12 mouse cellular contexts compared by ENCODE assay signal in the genomic region with DNA sequence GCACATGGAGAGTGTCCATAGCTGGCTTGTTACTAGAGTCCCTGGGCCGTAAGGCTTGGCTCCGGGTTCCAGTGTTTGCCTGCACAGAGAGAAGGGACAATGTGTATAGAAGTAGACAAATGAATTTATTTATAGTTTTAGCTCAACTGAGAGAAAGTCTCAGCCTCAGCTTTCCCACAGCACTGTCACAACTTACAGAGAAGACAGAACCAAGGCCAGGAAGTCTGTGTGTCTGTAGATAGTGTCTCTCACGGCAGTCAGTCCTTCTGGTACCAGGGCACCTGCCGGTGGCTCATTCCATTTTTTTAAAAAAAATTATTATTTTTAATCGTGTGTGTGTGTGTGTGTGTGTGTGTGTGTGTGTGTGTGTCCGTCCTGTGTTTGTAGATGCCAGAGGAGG. TPM values are rescaled to one million over a fixed set of nuclear protein-coding genes. Genes with fewer than 3 reads are reported as not detected.
DNase-seq lines count a peak whose midpoint lies in the region; ATAC-seq and TF ChIP-seq lines count a peak whose summit lies in the region.
"Had no signal": no experiment of that assay in that cellular context is flagged by ENCODE, and none has a peak within 500 bp of the region (broad histone marks: within the 10 kb centered on the region; RNA-seq: fewer than 3 reads in every experiment).

No protein-coding gene starts in this region.

- no peaks in the 10 kb centered on the region for H3K27me3 ChIP-seq in heart, embryonic 10.5 days (ENCODE audit: insufficient read depth, poor library complexity, severe bottlenecking)
- no peaks in the 10 kb centered on the region for H3K27me3 ChIP-seq in liver, adult 2 months (ENCODE audit: control insufficient read depth, insufficient read depth, low read length)
- no peaks in the 10 kb centered on the region for H3K27me3 ChIP-seq in CH12.LX (replicated peaks)
- no peaks in the 10 kb centered on the region for H3K27me3 ChIP-seq in liver, embryonic 14.5 days (ENCODE audit: control insufficient read depth, insufficient read depth, low read length)
- H3K27me3 ChIP-seq: embryonic facial prominence, embryonic 12.5 days; neural tube, embryonic 12.5 days had no signal

- no peak overlapping the region for H3K4me3 ChIP-seq in heart, embryonic 10.5 days
- H3K4me3 ChIP-seq in liver, adult 2 months (ENCODE audit: insufficient read depth, low read depth, low read length) = no peak overlapping the region; the same call in 1 of the 2 replicates
- peak overlapping the region in 2 of 3 experiments; percentile 61 to 94 for H3K4me3 ChIP-seq in CH12.LX (replicated peaks in 1 of 3; ENCODE audit: low read depth in 2 of 3, low read length in 2 of 3, poor library complexity in 1 of 3)
- peak overlapping the region in 1 of 2 experiments; percentile 67; a peak in 1 of 4 replicates for H3K4me3 ChIP-seq in liver, embryonic 14.5 days (ENCODE audit: insufficient read depth in 1 of 2, low read depth in 2 of 2, low read length in 2 of 2)

- peak overlapping the region; percentile 41 for H3K4me2 ChIP-seq in CH12.LX (ENCODE audit: insufficient read depth, low read depth, poor library complexity, severe bottlenecking)
- peak overlapping the region; percentile 67 for H3K4me2 ChIP-seq in liver, embryonic 14.5 days (ENCODE audit: low read depth)

- TF ChIP-seq CTCF in liver, adult 2 months (IDR thresholded peaks at IDR 0.05; ENCODE audit: low read depth, low read length) = no peak
- no peak for TF ChIP-seq CTCF in CH12.LX (conservative IDR thresholded peaks at IDR 0.05 in 1 of 2, IDR thresholded peaks at IDR 0.05 in 1 of 2; ENCODE audit: low read depth in 2 of 2, low read length in 2 of 2)
- no peak for TF ChIP-seq CTCF in liver, embryonic 14.5 days (IDR thresholded peaks at IDR 0.05; ENCODE audit: low read depth)

- no peak for TF ChIP-seq RAD21 in CH12.LX (IDR thresholded peaks at IDR 0.05; ENCODE audit: low read depth, low read length)

- peaks cover 4% of the 10 kb centered on the region; the same call in 1 of the 2 replicates for H3K79me2 ChIP-seq in liver, adult 2 months (ENCODE audit: control insufficient read depth, insufficient read depth, low read length)
- H3K79me2 ChIP-seq in CH12.LX (replicated peaks; ENCODE audit: control insufficient read depth, extremely low read depth, insufficient read depth, poor library complexity, severe bottlenecking) = no peaks in the 10 kb centered on the region

- DNase-seq in heart, embryonic 10.5 days (ENCODE audit: low spot score) = no peak
- no peak for DNase-seq in heart, postnatal 10 days
- no peak for DNase-seq in liver, adult 2 months (ENCODE audit: extremely low read depth, low read depth, low spot score)
- DNase-seq in liver (no peak), CH12.LX (ENCODE audit: extremely low read depth) (no peak)
- DNase-seq in liver, embryonic 14.5 days (ENCODE audit: low read depth in 3 of 3, low spot score in 3 of 3) = no peak
- DNase-seq in embryo, embryonic 10 days (ENCODE audit: low spot score) = no peak
- no peak for DNase-seq in adrenal gland, adult (ENCODE audit: inconsistent age in 2 of 2, low spot score in 1 of 2)

- TF ChIP-seq POLR2A in liver, adult 2 months (IDR thresholded peaks at IDR 0.05; ENCODE audit: extremely low read depth, insufficient read depth, low read length) = no peak
- TF ChIP-seq POLR2A in CH12.LX (IDR thresholded peaks at IDR 0.05; ENCODE audit: low read depth, low read length) = no peak

- H3K9ac ChIP-seq in liver, adult 2 months (ENCODE audit: low read depth, low read length) = no peak overlapping the region
- no peak overlapping the region for H3K9ac ChIP-seq in CH12.LX (ENCODE audit: insufficient read depth, low read depth)
- H3K9ac ChIP-seq in liver, embryonic 14.5 days (replicated peaks) = no peak overlapping the region
- H3K9ac ChIP-seq: embryonic facial prominence, embryonic 12.5 days had no signal

- ATAC-seq in liver, embryonic 14.5 days (ENCODE audit: insufficient read depth) = no peak

- WGBS in heart, embryonic 10.5 days = 70% methylated on average over 6 of the region's 6 CpGs
- 62% methylated on average over 6 of the region's 6 CpGs for WGBS in liver, adult 2 months
- 23% methylated on average over 6 of the region's 6 CpGs for WGBS in liver, embryonic 14.5 days (ENCODE audit: insufficient replicate concordance)

- in situ Hi-C loops in CH12.LX (cut with MboI; ENCODE audit: low pct_ligation_motif_present, low pct_unique_long_range_greater_than_20kb, low sequenced_read_pairs) = no loop called here

- no peaks in the 10 kb centered on the region for H3K9me3 ChIP-seq in heart, embryonic 10.5 days
- no peaks in the 10 kb centered on the region for H3K9me3 ChIP-seq in CH12.LX (replicated peaks; ENCODE audit: low read length)
- H3K9me3 ChIP-seq in liver, embryonic 14.5 days (ENCODE audit: control insufficient read depth, low read length) = no peaks in the 10 kb centered on the region
- H3K9me3 ChIP-seq: embryonic facial prominence, embryonic 12.5 days; neural tube, embryonic 12.5 days had no signal

- dilution Hi-C loops in CH12.LX (cut with MboI; ENCODE audit: extremely low pct_ligation_motif_present, extremely low pct_unique_long_range_greater_than_20kb, low sequenced_read_pairs) = no loop called here

- H3K27ac ChIP-seq in heart, embryonic 10.5 days = peak overlapping the region; percentile 93; the same call in 1 of the 2 replicates
- H3K27ac ChIP-seq in liver, adult 2 months (replicated peaks; ENCODE audit: insufficient read depth, low read depth, low read length) = peak overlapping the region; percentile 41; the same call in 1 of the 2 replicates
- no peak overlapping the region for H3K27ac ChIP-seq in CH12.LX (ENCODE audit: insufficient read depth, low read depth)
- H3K27ac ChIP-seq in liver, embryonic 14.5 days = no peak overlapping the region
- H3K27ac ChIP-seq: embryonic facial prominence, embryonic 12.5 days; neural tube, embryonic 12.5 days had no signal

- peaks cover 42% of the 10 kb centered on the region for H3K4me1 ChIP-seq in heart, embryonic 10.5 days
- peaks cover 6% of the 10 kb centered on the region for H3K4me1 ChIP-seq in liver, adult 2 months (ENCODE audit: control insufficient read depth, insufficient read depth, low read length)
- peaks cover 8 to 38% of the 10 kb centered on the region in 2 experiments for H3K4me1 ChIP-seq in CH12.LX (ENCODE audit: control insufficient read depth in 1 of 2, insufficient read depth in 2 of 2)
- H3K4me1 ChIP-seq in liver, embryonic 14.5 days (replicated peaks; ENCODE audit: control insufficient read depth in 2 of 2, insufficient read depth in 2 of 2, low read length in 1 of 2) = peaks cover 7 to 8% of the 10 kb centered on the region in 2 experiments

- TF ChIP-seq EP300 in CH12.LX (IDR thresholded peaks at IDR 0.05; ENCODE audit: low read length) = no peak
- no peak for TF ChIP-seq EP300 in liver, embryonic 14.5 days (IDR thresholded peaks at IDR 0.05; ENCODE audit: low read depth)

- intact Hi-C loops in heart, postnatal 10 days (cut with DNase I) = loop anchor here (5.0 kb wide), 1 partner anchor 40 kb away; no protein-coding TSS in a partner anchor

- no peaks in the 10 kb centered on the region for H3K36me3 ChIP-seq in heart, embryonic 10.5 days
- H3K36me3 ChIP-seq in liver, adult 2 months (ENCODE audit: control insufficient read depth, insufficient read depth, low read length) = peaks cover 9% of the 10 kb centered on the region; the same call in 1 of the 2 replicates
- peaks cover 19 to 59% of the 10 kb centered on the region in 2 experiments for H3K36me3 ChIP-seq in CH12.LX (replicated peaks in 1 of 2; ENCODE audit: control insufficient read depth in 1 of 2, insufficient read depth in 1 of 2, low read length in 1 of 2)
- H3K36me3 ChIP-seq in liver, embryonic 14.5 days (replicated peaks; ENCODE audit: control insufficient read depth, insufficient read depth, low read depth) = no peaks in the 10 kb centered on the region
- H3K36me3 ChIP-seq: embryonic facial prominence, embryonic 12.5 days; neural tube, embryonic 12.5 days had no signal

RNA-seq across cellular contexts. Expression of gene Tapbpl, which starts 0.9 kb away (rescaled TPM):
- 2.7 and 3.1 TPM in 2 replicates for polyA plus RNA-seq in heart, embryonic 10.5 days (2016; fragmentation: Nextera tagmentation; extraction: Ambion mirVana)
- total RNA-seq in heart, postnatal 10 days (2021) = 1 to 10 TPM; 2.8 to 4.4 TPM
- 15.0 and 16.5 TPM in 2 replicates for total RNA-seq in liver, adult 2 months (2014; rRNA removed)
- 18.2 and 19.0 TPM in 2 replicates for polyA plus RNA-seq in liver, adult 2 months (2012; rRNA removed)
- total RNA-seq in CH12.LX (2012; rRNA removed) (16.9 and 17.7 TPM in 2 replicates), CH12.LX (2014; rRNA removed) (13.7 and 16.7 TPM in 2 replicates)
- polyA plus RNA-seq in CH12.LX (2012; ENCODE audit: insufficient read length, low read depth) = 19.4 and 20.9 TPM in 2 replicates
- polyA plus RNA-seq in liver, embryonic 14.5 days (2012; rRNA removed) = 4.2 and 5.0 TPM in 2 replicates
- 4.1 and 4.2 TPM in 2 replicates for polyA plus RNA-seq in liver, embryonic 14.5 days (2014; fragmentation: Nextera tagmentation; extraction: Ambion mirVana)

RNA-seq across cellular contexts. Expression of gene Cd27, which starts 4.3 kb away (rescaled TPM):
- 1.3 and 2.1 TPM in 2 replicates for polyA plus RNA-seq in heart, embryonic 10.5 days (2016; fragmentation: Nextera tagmentation; extraction: Ambion mirVana)
- under 1 TPM; 0.37 to 0.55 TPM for total RNA-seq in heart, postnatal 10 days (2021)
- 0.47 and 0.65 TPM in 2 replicates for total RNA-seq in liver, adult 2 months (2014; rRNA removed)
- polyA plus RNA-seq in liver, adult 2 months (2012; rRNA removed) = 0.60 and 0.87 TPM in 2 replicates
- total RNA-seq in CH12.LX (2012; rRNA removed) (not detected in 2 replicates), CH12.LX (2014; rRNA removed) (not detected in 2 replicates)
- polyA plus RNA-seq in CH12.LX (2012; ENCODE audit: insufficient read length, low read depth) = 0.54 TPM in 1 of 2 replicates, not detected in the other
- 0.68 and 0.91 TPM in 2 replicates for polyA plus RNA-seq in liver, embryonic 14.5 days (2012; rRNA removed)
- polyA plus RNA-seq in liver, embryonic 14.5 days (2014; fragmentation: Nextera tagmentation; extraction: Ambion mirVana) = 0.43 and 0.47 TPM in 2 replicates
- total RNA-seq: left cerebral cortex, adult 18-20 months had no signal
- polyA plus RNA-seq: cerebellum, adult 2 months had no signal

RNA-seq across cellular contexts. Expression of gene Vamp1, which starts 17.2 kb away (rescaled TPM):
- 3.4 TPM in 2 replicates for polyA plus RNA-seq in heart, embryonic 10.5 days (2016; fragmentation: Nextera tagmentation; extraction: Ambion mirVana)
- 1 to 10 TPM; 8.1 to 9.1 TPM for total RNA-seq in heart, postnatal 10 days (2021)
- 1.5 and 2.0 TPM in 2 replicates for total RNA-seq in liver, adult 2 months (2014; rRNA removed)
- polyA plus RNA-seq in liver, adult 2 months (2012; rRNA removed) = 3.8 and 5.5 TPM in 2 replicates
- total RNA-seq in CH12.LX (2012; rRNA removed) (2.3 and 3.1 TPM in 2 replicates), CH12.LX (2014; rRNA removed) (1.9 and 2.4 TPM in 2 replicates)
- 3.7 and 4.6 TPM in 2 replicates for polyA plus RNA-seq in CH12.LX (2012; ENCODE audit: insufficient read length, low read depth)
- polyA plus RNA-seq in liver, embryonic 14.5 days (2012; rRNA removed) = 2.8 and 3.5 TPM in 2 replicates
- polyA plus RNA-seq in liver, embryonic 14.5 days (2014; fragmentation: Nextera tagmentation; extraction: Ambion mirVana) = 0.83 and 0.94 TPM in 2 replicates

RNA-seq across cellular contexts. Expression of gene Mrpl51, which starts 40.9 kb away (rescaled TPM):
- 246 and 251 TPM in 2 replicates for polyA plus RNA-seq in heart, embryonic 10.5 days (2016; fragmentation: Nextera tagmentation; extraction: Ambion mirVana)
- total RNA-seq in heart, postnatal 10 days (2021) = 100 to 1,000 TPM; 272 to 283 TPM
- total RNA-seq in liver, adult 2 months (2014; rRNA removed) = 43.0 and 44.0 TPM in 2 replicates
- polyA plus RNA-seq in liver, adult 2 months (2012; rRNA removed) = 69.8 and 72.4 TPM in 2 replicates
- total RNA-seq in CH12.LX (2012; rRNA removed) (120 and 153 TPM in 2 replicates), CH12.LX (2014; rRNA removed) (152 and 184 TPM in 2 replicates)
- 161 and 171 TPM in 2 replicates for polyA plus RNA-seq in CH12.LX (2012; ENCODE audit: insufficient read length, low read depth)
- polyA plus RNA-seq in liver, embryonic 14.5 days (2012; rRNA removed) = 22.2 and 50.9 TPM in 2 replicates
- polyA plus RNA-seq in liver, embryonic 14.5 days (2014; fragmentation: Nextera tagmentation; extraction: Ambion mirVana) = 178 and 182 TPM in 2 replicates

RNA-seq across cellular contexts. Expression of gene Ncapd2, which starts 41.0 kb away (rescaled TPM):
- polyA plus RNA-seq in heart, embryonic 10.5 days (2016; fragmentation: Nextera tagmentation; extraction: Ambion mirVana) = 128 and 140 TPM in 2 replicates
- 10 to 100 TPM; 42.3 to 51.8 TPM for total RNA-seq in heart, postnatal 10 days (2021)
- 2.4 and 4.6 TPM in 2 replicates for total RNA-seq in liver, adult 2 months (2014; rRNA removed)
- 3.5 and 5.3 TPM in 2 replicates for polyA plus RNA-seq in liver, adult 2 months (2012; rRNA removed)
- total RNA-seq in CH12.LX (2012; rRNA removed) (140 and 147 TPM in 2 replicates), CH12.LX (2014; rRNA removed) (78.3 and 79.6 TPM in 2 replicates)
- polyA plus RNA-seq in CH12.LX (2012; ENCODE audit: insufficient read length, low read depth) = 263 and 301 TPM in 2 replicates
- 108 and 148 TPM in 2 replicates for polyA plus RNA-seq in liver, embryonic 14.5 days (2012; rRNA removed)
- 66.8 and 80.4 TPM in 2 replicates for polyA plus RNA-seq in liver, embryonic 14.5 days (2014; fragmentation: Nextera tagmentation; extraction: Ambion mirVana)

Comparison
In these comparisons a context has a peak if more than half of its experiments do, and no peak if none do; other contexts are left out.
1. H3K27ac ChIP-seq: peak in heart, embryonic 10.5 days (single experiment) and liver, adult 2 months (single experiment); none in CH12.LX (single experiment) and liver, embryonic 14.5 days (single experiment).
2. H3K4me3 ChIP-seq: peak in CH12.LX (2 of 3); none in heart, embryonic 10.5 days (single experiment) and liver, adult 2 months (single experiment).